Mouse (Mus musculus): ENCODE measurements around the gene Gm20852.
"Not testable (repeated sequence)": the region's sequence is repeated elsewhere in the genome, so short reads cannot be mapped to it uniquely, and the experiment has no call there.

Gene Gm20852

GRCm38 (mm10) chrY:66742023-66742422 is at the start of gene Gm20852:
Gene Gm20852 (minus strand): TSS chrY:66742123.
- DNase-seq (ENCODE audit: low spot score in 2 of 2): not testable (repeated sequence)

Measured in spleen, postnatal 14 days (tissue).